Mouse (Mus musculus): ENCODE measurements around the gene Cd164l2. TPM values are rescaled to one million over a fixed set of nuclear protein-coding genes. Genes with fewer than 3 reads are reported as not detected.

Gene Cd164l2
- 1.4 and 2.0 TPM in 2 replicates for polyA plus RNA-seq (2012; rRNA removed)

DNA sequence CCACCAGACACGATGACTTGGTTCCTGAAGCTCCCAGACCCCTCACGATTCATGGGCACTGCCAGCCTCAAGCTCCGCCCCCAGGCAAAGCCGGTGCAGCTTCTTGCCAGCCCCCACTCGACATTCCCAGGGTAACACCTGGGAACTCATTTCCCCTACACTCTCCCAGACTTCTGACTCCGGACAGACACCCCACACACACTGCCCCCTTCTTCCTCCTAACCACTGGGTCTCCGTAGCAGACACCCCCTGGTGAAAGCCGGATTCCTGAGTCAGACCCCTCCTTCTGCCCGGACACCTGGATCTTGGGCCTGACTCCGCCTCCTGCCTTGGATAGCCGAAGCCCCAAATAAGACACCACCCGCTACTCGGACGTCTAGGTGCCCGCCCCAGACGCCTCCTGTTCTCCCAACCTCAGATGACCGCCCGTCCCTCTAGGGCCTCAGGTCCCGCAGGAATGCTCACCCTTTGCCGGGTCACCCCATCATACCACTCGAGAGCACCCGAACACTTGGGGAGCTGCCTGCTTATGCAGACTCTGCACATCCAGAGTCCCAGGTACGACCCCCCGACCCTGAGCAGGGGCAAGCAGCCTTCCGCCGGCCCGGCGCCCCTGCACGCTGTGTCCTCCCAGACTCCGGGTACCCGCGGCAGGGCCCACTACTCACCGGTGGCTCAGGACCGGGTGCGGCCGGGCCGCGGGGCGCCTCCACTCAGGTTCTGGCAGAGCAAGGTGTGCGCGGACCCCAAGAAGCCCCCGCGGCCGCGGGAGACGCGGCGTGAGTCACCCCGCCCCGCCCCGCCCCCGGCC is at the start of gene Cd164l2, which contains the start of gene Gpr3:
TSS of gene Cd164l2 (plus strand) at position 381 of the 811 bp plus-strand sequence.
TSS of gene Gpr3 (minus strand) at position 786 of the 811 bp plus-strand sequence.

DNA sequence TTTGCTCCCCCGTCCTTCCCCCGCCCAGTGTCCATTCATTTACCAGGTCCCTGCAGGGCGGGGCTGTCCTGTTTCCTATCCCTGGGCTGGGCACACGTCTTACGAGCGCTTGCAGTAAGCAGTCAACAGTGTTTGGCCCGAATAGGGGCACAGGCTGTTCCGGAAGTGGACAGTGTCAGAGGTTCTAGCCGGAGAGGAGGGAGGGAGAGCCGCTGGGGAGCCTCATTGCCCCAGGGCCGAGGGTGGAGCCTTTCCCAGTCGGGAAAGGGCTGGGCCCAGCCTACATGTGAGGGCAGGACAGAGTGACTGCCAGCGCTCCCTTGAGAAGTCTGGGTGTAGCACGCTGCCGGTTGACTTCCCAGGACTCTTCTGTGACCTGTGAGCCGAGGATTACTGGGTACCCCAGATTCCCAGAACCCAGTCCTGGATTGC is 28.6 kb downstream of the Cd164l2 start, which contains the start of gene Map3k6:
TSS of gene Map3k6 (plus strand) at position 329 of the 432 bp plus-strand sequence.

DNA sequence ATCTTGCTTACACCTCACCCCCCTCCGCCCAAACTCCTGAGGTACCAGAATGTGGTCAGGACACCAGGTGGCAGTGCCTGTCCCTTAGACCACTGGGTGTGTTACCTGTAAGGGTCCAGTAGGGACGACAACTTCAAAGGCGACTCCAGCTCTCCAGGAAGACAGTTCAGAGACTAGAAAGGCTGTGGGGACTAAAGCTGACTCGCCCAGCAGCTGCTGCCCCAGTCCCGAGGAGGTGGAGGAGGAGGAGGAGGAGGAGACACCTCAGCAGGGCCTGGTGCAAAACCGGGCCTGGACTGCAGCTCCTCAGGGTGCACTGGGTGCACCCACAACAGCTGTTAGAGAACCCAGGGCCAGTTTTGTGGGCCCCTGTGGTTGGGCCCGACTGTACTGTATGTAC is 51.0 kb downstream of the Cd164l2 start, which contains the start of gene Sytl1:
TSS of gene Sytl1 (minus strand) at position 232 of the 400 bp plus-strand sequence.

Other genes with a start within 250 kb of the Cd164l2 start
- 2.6 TPM in 2 replicates for gene Fgr, start 238.0 kb upstream of the Cd164l2 start, polyA plus RNA-seq (2012; rRNA removed)
- 21.6 and 32.2 TPM in 2 replicates for gene Ahdc1, start 200.9 kb upstream of the Cd164l2 start, polyA plus RNA-seq (2012; rRNA removed)
- 60.3 and 64.8 TPM in 2 replicates for gene Wasf2, start 81.6 kb upstream of the Cd164l2 start, polyA plus RNA-seq (2012; rRNA removed)
- gene Gpr3, start 405 bp downstream of the Cd164l2 start, polyA plus RNA-seq (2012; rRNA removed): 0.27 and 0.49 TPM in 2 replicates
- gene Map3k6, start 28.7 kb downstream of the Cd164l2 start, polyA plus RNA-seq (2012; rRNA removed): 11.8 and 12.6 TPM in 2 replicates
- gene Sytl1, start 51.0 kb downstream of the Cd164l2 start, polyA plus RNA-seq (2012; rRNA removed): 92.2 and 115 TPM in 2 replicates
- 66.3 and 72.5 TPM in 2 replicates for gene Tmem222, start 65.7 kb downstream of the Cd164l2 start, polyA plus RNA-seq (2012; rRNA removed)
- 71.1 and 77.4 TPM in 2 replicates for gene Wdtc1, start 141.3 kb downstream of the Cd164l2 start, polyA plus RNA-seq (2012; rRNA removed)
- 56.8 and 75.4 TPM in 2 replicates for gene Slc9a1, start 157.6 kb downstream of the Cd164l2 start, polyA plus RNA-seq (2012; rRNA removed)

Data from colon, adult 2 months (tissue).